Mouse (Mus musculus) brain, embryonic 18.5 days (tissue): ENCODE data around the gene Gm13306.
"Not testable (repeated sequence)": the region's sequence is repeated elsewhere in the genome, so short reads cannot be mapped to it uniquely, and the experiment has no call there.

Source experiments
- DNase-seq: peaks from one replicate; pipeline ENCODE4 v3.0.0-alpha.2; 2012; ENCODE audit warnings: low read depth, low spot score

Gm13306 gene

GRCm38 (mm10) chr4:42153136-42153535, at the start of gene Gm13306:
Gene Gm13306 (plus strand): TSS chr4:42153436.
- not testable (repeated sequence) for DNase-seq

DNA sequence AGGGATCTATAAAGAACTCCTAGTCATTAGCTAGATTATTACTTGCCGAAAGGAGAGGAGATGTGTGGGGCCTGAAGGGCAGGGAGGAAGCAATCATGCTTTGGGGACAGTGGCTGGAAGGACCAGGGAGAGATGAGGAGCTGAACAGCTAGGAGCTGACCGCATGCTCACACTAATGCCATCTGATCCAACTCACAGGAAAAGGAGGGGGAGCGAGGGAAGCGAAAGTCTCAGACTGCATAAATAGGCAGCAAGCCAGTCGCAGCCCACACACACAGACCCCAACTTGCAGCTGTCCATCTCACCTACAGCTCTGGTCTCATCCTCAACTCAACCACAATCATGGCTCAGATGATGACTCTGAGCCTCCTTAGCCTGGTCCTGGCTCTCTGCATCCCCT, 38.7 kb upstream of the Gm13306 start, which contains the start of gene Gm13304:
Gm13304 (plus strand) TSS at position 301 of the 400 bp plus-strand sequence.
- DNase-seq: not testable (repeated sequence)

DNA sequence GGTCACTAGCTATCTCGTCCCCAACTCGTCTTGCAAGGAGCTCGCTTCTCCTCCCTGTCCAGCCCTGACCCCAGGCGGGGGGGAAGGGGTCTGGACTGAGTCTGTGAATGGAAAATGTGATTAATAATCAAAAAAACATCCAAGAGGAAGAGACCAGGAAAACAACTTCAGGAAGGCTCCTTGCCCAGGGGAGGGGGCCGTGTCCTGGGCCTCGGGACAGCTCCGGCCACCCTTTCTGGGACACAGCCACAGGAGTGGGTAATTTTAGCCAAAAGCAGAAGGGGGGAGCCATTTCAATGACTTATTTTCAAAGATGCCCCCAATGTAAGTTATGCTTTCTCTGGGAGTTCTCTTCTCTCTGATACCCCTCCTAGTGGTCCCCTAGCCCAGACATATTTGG, 15.3 kb downstream of the Gm13306 start, which contains the start of gene Gm13305:
Gm13305 (minus strand) TSS at position 101 of the 400 bp plus-strand sequence.
- not testable (repeated sequence) for DNase-seq

DNA sequence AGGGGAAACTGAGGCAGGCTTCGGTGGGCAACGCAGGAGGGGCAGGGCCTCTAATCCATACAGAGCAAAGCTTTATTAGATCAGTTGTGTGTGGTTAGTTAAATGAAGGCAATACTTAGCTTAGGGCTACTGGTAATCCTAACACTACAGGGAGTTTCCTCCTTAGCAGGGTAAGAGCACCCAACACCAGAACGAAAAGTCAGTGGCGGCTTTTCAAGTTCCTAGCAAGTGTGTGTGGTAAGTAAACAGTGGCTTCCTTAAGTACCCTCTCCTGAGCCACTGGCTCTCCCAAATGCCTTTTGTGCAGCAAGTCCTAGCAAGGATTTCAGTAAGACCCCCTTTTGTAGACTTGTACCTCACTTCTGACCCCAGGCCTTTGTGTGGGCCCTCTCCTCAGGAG, 25.0 kb downstream of the Gm13306 start:
- not testable (repeated sequence) for DNase-seq

DNA sequence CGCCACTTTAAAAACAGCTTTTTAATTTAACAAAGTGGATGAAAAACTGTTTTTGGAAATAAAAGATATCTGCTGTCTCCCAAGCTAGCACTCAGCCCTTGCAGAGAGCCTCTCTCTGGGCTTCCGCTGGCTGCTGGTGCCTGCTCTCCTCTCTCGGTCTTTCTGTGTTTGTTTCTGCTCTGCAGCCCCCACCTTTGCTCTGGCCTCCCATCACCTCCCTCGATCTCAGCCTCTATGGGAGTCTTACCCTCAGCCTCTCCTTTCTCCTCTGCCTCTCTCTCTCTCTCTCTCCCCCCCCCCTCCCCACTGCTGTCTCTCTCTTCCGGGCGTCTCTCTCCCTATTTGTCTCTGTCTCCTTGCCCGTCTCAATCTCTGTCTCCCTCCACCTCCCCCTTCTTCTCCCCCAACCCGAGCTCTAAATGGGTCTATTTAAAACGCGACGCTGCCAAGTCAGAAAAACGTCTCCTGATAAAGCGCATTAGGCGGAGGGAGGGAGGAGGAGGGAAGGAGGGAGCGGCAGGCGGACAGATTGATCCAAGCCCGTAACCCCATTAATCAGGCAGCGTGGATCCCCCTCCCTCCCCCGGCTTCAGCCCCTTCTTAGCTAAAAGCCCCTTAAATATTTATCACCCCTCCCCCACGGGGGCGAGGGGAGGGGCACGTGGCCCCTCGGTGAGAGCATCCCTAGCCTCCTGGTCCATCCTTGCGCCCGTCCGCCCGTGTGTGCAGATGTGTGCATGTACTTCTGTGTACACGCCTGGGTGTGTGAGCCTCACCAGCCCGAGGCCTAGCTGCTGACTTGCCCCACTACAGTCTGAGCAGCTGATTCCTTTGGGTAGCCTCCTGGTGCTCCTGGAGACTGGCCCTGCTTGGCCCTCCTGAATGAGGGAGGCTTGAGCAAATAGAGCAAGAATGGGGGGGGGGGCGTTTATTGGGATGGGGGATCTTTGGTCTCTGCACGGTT, 30.3 kb downstream of the Gm13306 start:
- not testable (repeated sequence) for DNase-seq

- DNase-seq: not testable (repeated sequence)
Measured at GRCm38 (mm10) chr4:42184324-42184979, 31.2 kb downstream of the Gm13306 start.

DNA sequence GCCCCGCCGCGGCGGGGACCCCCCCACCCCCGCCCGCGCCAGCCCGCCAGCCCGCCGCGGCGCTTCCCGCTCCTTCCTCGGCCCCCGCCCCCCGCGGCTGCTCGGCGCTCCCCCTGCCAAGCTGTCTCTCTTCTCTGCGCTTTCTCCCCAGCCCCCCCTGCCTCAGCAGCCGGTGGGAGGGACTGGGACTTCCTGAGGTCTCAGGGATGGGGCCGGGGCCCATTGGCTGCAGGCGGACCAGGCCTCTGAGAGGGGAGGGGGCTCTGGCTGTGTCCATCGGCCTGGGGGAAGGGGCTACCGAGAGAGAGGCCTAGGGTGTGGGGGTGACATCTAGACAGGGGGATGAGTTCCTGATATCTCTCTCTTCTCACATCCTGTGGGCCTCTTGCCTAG, 31.7 kb downstream of the Gm13306 start:
- not testable (repeated sequence) for DNase-seq
